Mouse (Mus musculus) stomach, embryonic 14.5 days (tissue): ENCODE measurements around the gene Gm10770. TPM values are rescaled to one million over a fixed set of nuclear protein-coding genes. Genes with fewer than 3 reads are reported as not detected.
"Not testable (repeated sequence)": the region's sequence is repeated elsewhere in the genome, so short reads cannot be mapped to it uniquely, and the experiment has no call there.

ENCODE experiments used
- ATAC-seq: fragments of 200-750 bp; cut with Nextera tagmentation; 2 replicates; pipeline ENCODE4 v1.8.0; 2017; ENCODE audit warnings: low read depth, moderate TSS enrichment; ENCODE audit not compliant: insufficient number of reproducible peaks, insufficient read depth, low FRiP score
- H3K27ac ChIP-seq: fragments of 300-500 bp; sonication (generic); 2 replicates; pipeline ENCODE4 v1.5.1; 2014; ENCODE audit warnings: mild to moderate bottlenecking, low read length, moderate library complexity, mixed read lengths
- H3K27me3 ChIP-seq: fragments of 300-500 bp; sonication (generic); 2 replicates; pipeline ENCODE4 v1.6.1; 2014; ENCODE audit warnings: low read length, control low read depth, mixed read lengths; ENCODE audit not compliant: control insufficient read depth, insufficient read depth
- H3K36me3 ChIP-seq: fragments of 300-500 bp; sonication (generic); 2 replicates; pipeline ENCODE4 v1.6.1; 2014; ENCODE audit warnings: mild to moderate bottlenecking, control low read depth, low read length, moderate library complexity, mixed read lengths; ENCODE audit not compliant: control insufficient read depth, insufficient read depth
- H3K4me1 ChIP-seq: fragments of 300-500 bp; sonication (generic); 2 replicates; pipeline ENCODE4 v1.6.1; 2014; ENCODE audit warnings: low read length, control low read depth, mixed read lengths; ENCODE audit not compliant: control insufficient read depth, insufficient read depth
- H3K4me2 ChIP-seq: fragments of 300-500 bp; sonication (generic); replicated peaks from 2 replicates; pipeline ENCODE4 v1.6.1; 2014; ENCODE audit warnings: low read depth, low read length, control low read depth
- H3K4me3 ChIP-seq: fragments of 300-500 bp; sonication (generic); 2 replicates; pipeline ENCODE4 v1.5.1; 2014; ENCODE audit warnings: low read depth, low read length, control low read depth
- H3K9ac ChIP-seq: fragments of 300-500 bp; sonication (generic); replicated peaks from 2 replicates; pipeline ENCODE4 v1.6.1; 2014; ENCODE audit warnings: low read depth, mild to moderate bottlenecking, control low read depth, low read length, moderate library complexity, mixed read lengths
- H3K9me3 ChIP-seq: fragments of 300-500 bp; sonication (generic); 2 replicates; pipeline ENCODE4 v1.6.1; 2016; ENCODE audit warnings: low read depth, low read length, control low read depth; ENCODE audit not compliant: control insufficient read depth
- WGBS: fragments of 180-500 bp; shearing (Covaris S2); extraction: QIAGEN DNeasy Blood & Tissue Kit; methylation state at CpG from one replicate; pipeline ENCODE4 v1.1.7; 2014; 5-methylcytosine and 5-hydroxymethylcytosine counted together
- polyA plus RNA-seq: library from polyadenylated mRNA; unstranded; fragments of >200 nt; fragmentation: Nextera tagmentation; extraction: Ambion mirVana; gene quantifications from 2 replicates; pipeline ENCODE4 v1.2.1, GENCODE M21; 2014

Gm10770 gene
- polyA plus RNA-seq = not detected in 2 replicates

- not testable (repeated sequence) for H3K4me3 ChIP-seq, H3K4me1 ChIP-seq, ATAC-seq, H3K4me2 ChIP-seq, H3K9ac ChIP-seq, H3K27ac ChIP-seq, H3K36me3 ChIP-seq, H3K9me3 ChIP-seq, H3K27me3 ChIP-seq
- WGBS = 80% methylated on average over 4 of the region's 4 CpGs
Measured at GRCm38 (mm10) chr2:150179579-150179978, at the start of gene Gm10770. Gene Gm10770, minus strand, starts transcription at chr2:150179679.

GRCm38 (mm10) chr2:150223263-150223662, 43.8 kb upstream of the Gm10770 start:
- ATAC-seq, H3K4me1 ChIP-seq, H3K4me2 ChIP-seq, H3K4me3 ChIP-seq, H3K9me3 ChIP-seq, H3K9ac ChIP-seq, H3K36me3 ChIP-seq, H3K27ac ChIP-seq, H3K27me3 ChIP-seq: not testable (repeated sequence)

- not testable (repeated sequence) for H3K36me3 ChIP-seq, H3K4me1 ChIP-seq, H3K27ac ChIP-seq, H3K27me3 ChIP-seq, H3K9me3 ChIP-seq
- ATAC-seq = peak; percentile 16; the same call in 1 of the 2 replicates
- 0 out of 2 replicates have a peak overlapping the region, but pooled peaks have one; percentile 14 for H3K9ac ChIP-seq
- WGBS = 0% methylated on average over 2 of the region's 4 CpGs
- peak overlapping the region; percentile 36 for H3K4me2 ChIP-seq
- H3K4me3 ChIP-seq = peak overlapping the region; percentile 35
Measured at GRCm38 (mm10) chr2:150218363-150218725, 38.9 kb upstream of the Gm10770 start.

- Histone ChIP-seq H3K9ac (0 out of 2 replicates have a peak within 1 kb of the TSS, but pooled peaks have one; percentile 14), H3K4me2 (peak within 1 kb of the TSS; percentile 36), H3K4me3 (peak within 1 kb of the TSS; percentile 35)
- peak; percentile 100 for ATAC-seq
- H3K4me1 ChIP-seq, H3K36me3 ChIP-seq, H3K27me3 ChIP-seq, H3K27ac ChIP-seq, H3K9me3 ChIP-seq: not testable (repeated sequence)
- WGBS = 2% methylated on average over 15 of the region's 15 CpGs
Measured at GRCm38 (mm10) chr2:150217600-150218362, 38.3 kb upstream of the Gm10770 start, which contains the start of gene Zfp937. Gene Zfp937, plus strand, starts transcription at chr2:150218073.

- WGBS = 73% methylated on average over 7 of the region's 7 CpGs
Measured at GRCm38 (mm10) chr2:150181570-150181999, 2.1 kb upstream of the Gm10770 start, which contains the start of gene Gm14139. Gene Gm14139, plus strand, starts transcription at chr2:150181755.

GRCm38 (mm10) chr2:150181046-150181445, 1.6 kb upstream of the Gm10770 start:
- not testable (repeated sequence) for H3K27me3 ChIP-seq, H3K9me3 ChIP-seq, H3K27ac ChIP-seq, H3K4me1 ChIP-seq, H3K4me3 ChIP-seq, H3K36me3 ChIP-seq, H3K9ac ChIP-seq, H3K4me2 ChIP-seq, ATAC-seq

More at GRCm38 (mm10) chr2:150181570-150181999, 2.1 kb upstream of the Gm10770 start, which contains the start of gene Gm14139:
- H3K9me3 ChIP-seq, ATAC-seq, H3K27ac ChIP-seq, H3K4me1 ChIP-seq, H3K27me3 ChIP-seq, H3K4me2 ChIP-seq, H3K4me3 ChIP-seq, H3K36me3 ChIP-seq, H3K9ac ChIP-seq: not testable (repeated sequence)

- Histone ChIP-seq H3K4me3 (no peak overlapping the region), H3K9ac (no peak overlapping the region), H3K9me3 (no peaks in the 10 kb centered on the region), H3K27me3 (no peaks in the 10 kb centered on the region), H3K36me3 (no peaks in the 10 kb centered on the region), H3K27ac (no peak overlapping the region), H3K4me2 (no peak overlapping the region), H3K4me1 (no peaks in the 10 kb centered on the region)
- no peak for ATAC-seq
Measured at GRCm38 (mm10) chr2:150173833-150174232, 5.6 kb downstream of the Gm10770 start.

GRCm38 (mm10) chr2:150166703-150167102, 12.8 kb downstream of the Gm10770 start:
- H3K9ac ChIP-seq = no peak overlapping the region
- no peak overlapping the region for H3K27ac ChIP-seq
- no peak overlapping the region for H3K4me3 ChIP-seq
- no peaks in the 10 kb centered on the region for H3K27me3 ChIP-seq
- no peak overlapping the region for H3K4me2 ChIP-seq
- H3K4me1 ChIP-seq = no peaks in the 10 kb centered on the region
- no peaks in the 10 kb centered on the region for H3K36me3 ChIP-seq
- no peak for ATAC-seq
- H3K9me3 ChIP-seq = no peaks in the 10 kb centered on the region
